Mouse (Mus musculus): ENCODE data around the gene Fam241b. TPM values are rescaled to one million over a fixed set of nuclear protein-coding genes. Genes with fewer than 3 reads are reported as not detected.

The Fam241b gene
- total RNA-seq (2021) = under 1 TPM; 0.70 to 0.86 TPM

DNA sequence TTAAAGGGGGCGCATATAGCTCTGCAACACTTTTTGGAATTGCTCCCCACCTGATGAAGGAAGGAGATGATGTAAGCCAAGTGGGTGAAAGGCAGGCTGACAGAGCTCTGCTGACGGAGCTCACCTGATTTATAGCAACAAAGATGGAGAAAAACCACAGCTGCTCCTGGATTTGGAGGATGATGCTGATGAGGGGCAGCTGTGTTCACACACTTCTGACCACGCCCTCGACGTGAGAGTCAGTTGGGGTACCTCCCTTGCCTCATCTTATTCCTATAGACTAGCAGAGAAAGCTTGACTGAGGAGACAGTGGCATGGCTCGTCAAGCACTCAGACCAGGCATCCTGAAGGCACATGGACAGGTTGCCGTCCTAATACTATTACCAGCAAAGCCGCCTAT, at the start of gene Fam241b:
Fam241b (minus strand) TSS at position 101 of the 400 bp plus-strand sequence.
- DNase-seq = no peak

GRCm38 (mm10) chr10:62192701-62193157, 49.0 kb upstream of the Fam241b start:
- peak; percentile 25 for DNase-seq

GRCm38 (mm10) chr10:62190821-62191220, 47.1 kb upstream of the Fam241b start:
- DNase-seq = no peak

DNA sequence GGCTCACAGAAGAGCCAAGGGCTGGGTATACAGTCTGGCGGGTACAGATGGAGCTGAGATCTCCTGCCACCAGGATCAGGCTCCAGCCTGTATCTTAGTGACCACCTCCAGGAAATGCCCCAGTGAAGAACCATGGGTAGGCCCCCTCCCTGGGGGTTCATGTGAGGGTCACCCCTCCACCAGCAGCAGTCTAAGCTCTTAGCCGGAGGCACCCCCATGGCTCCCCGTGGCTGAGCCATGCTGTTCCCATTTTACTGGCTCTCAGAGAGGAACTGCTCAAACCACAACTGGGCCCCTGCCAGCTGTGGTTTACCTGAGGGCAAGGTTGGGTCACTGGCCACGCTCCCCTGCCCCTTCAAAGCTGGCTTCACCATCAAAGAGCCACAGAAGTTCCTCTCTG, 46.2 kb upstream of the Fam241b start:
- no peak for DNase-seq

DNA sequence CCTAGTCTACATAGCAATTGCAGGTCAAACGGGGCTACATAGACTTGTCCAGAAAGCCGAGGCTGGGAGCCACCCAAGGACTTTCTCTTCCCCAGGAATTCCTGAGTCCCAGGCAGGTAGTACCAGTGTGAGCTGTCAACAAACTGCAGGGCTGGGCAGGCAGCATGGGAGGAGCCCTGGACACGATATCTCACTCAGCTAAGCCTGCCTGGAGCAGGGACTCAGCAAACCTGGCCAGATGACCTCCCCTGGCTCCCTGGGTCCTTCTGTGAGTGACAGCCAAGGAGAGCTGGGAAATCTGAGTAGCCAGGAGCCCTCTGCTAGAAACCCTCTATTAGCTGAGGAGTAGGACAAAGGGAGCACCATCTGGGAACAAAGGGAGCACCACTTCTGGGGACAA, 45.6 kb upstream of the Fam241b start:
- DNase-seq = no peak

- peak; percentile 90 for DNase-seq
These were observed 43.2 kb upstream of the Fam241b start for GRCm38 (mm10) chr10:62186882-62187281.

GRCm38 (mm10) chr10:62183053-62183452, 39.3 kb upstream of the Fam241b start:
- DNase-seq = peak; percentile 96

- DNase-seq = no peak
These were observed 38.8 kb upstream of the Fam241b start for GRCm38 (mm10) chr10:62182471-62183014.

DNA sequence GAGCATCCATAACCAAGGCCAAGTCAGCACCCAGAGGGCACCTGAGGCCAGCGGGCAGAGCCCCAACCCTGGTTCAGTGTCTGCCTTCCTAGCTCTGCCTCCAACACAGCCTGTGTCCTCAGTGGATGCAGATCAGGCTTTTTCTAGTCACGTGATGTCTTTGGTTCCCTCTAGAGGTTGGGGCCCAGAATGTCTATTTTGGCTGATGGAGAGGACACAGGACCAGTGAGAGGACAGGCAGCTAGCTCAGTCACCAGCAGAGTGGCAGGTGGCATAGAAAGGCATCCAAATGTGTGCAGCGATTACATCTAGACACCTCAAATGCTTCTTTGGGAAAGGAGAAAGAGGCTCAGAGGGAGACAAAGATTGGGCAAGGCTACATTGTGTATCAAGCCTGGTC, 38.0 kb upstream of the Fam241b start:
- no peak for DNase-seq

DNA sequence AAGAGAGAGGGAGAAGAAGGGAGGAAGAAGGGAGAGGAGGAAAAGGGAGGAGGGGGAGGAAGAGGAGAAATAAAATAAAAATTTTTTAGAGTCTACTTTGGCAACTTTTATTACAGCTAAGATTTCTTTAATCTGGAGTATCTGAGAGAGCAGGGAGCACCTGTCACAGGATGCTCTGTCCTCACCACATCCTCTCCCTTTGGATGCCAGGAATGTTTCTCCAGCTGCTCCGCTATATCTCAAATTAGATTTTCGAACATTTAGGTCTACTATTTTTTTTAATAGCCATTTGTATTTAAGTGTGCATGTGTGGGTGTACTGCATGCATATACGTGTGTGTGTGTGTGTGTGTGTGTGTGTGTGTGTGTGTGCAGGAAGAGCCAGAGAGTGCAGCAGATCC, 36.2 kb upstream of the Fam241b start:
- DNase-seq = no peak

DNA sequence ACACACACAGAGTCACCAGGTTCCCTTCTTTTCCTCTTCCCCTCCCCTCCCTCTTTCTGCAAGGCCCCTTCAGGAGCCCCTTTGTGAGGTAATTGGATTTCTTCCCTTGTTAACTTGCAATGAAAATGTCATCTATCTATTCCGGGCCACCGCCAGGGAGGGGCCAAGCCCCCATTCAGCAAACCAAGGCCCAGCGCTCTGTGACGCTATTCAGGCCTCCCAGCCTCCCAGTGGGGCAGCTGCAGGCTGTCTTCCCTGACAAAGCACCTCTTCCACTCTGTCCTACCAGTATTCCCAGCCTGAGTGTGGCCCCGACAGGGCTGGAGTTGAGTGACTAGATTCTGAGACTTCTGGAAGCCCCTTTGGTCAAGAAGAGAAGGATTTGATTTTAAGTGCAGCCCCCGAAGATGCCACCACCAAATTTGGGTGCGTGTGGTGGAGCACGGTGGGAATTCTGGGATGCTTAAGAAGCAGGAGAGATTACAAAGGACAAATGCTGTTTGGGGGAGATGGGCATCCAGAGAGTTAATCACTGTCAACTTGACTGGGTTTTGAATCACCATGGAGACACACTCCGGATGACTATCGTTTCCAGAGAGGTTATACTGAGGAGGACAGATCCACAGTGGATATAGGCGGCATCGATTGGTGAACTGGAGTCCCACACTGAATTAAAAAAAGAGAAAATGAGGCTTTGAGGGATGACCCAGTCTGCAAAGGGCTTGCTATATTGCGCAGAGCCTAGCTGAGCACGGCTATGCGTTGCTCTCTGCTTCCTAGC, 31.0 kb upstream of the Fam241b start:
- no peak for DNase-seq

DNA sequence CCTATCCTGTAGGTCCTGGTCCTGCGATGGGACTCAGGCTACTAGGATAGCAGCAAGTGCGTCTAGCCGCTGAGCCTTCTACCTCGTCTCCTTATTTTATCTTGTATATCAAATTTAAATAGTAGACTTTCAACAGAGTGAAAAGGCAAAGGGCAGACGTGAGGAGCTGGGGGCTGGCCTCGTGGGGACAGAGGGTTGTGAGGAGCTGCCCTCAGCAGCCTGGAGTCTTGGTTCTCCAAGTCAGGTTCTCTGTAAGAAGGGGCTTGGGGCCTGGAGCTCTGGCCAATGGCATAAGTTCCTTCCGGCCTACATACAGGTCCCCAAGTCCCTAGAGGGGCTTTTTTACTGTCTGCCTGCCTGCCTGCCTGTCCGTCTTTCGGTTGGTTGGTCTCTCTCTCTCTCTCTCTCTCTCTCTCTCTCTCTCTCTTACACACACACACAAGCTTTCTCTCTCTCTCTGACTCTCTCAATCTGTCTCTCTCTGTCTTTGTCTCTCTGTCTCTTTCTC, 30.3 kb upstream of the Fam241b start:
- DNase-seq = no peak

DNA sequence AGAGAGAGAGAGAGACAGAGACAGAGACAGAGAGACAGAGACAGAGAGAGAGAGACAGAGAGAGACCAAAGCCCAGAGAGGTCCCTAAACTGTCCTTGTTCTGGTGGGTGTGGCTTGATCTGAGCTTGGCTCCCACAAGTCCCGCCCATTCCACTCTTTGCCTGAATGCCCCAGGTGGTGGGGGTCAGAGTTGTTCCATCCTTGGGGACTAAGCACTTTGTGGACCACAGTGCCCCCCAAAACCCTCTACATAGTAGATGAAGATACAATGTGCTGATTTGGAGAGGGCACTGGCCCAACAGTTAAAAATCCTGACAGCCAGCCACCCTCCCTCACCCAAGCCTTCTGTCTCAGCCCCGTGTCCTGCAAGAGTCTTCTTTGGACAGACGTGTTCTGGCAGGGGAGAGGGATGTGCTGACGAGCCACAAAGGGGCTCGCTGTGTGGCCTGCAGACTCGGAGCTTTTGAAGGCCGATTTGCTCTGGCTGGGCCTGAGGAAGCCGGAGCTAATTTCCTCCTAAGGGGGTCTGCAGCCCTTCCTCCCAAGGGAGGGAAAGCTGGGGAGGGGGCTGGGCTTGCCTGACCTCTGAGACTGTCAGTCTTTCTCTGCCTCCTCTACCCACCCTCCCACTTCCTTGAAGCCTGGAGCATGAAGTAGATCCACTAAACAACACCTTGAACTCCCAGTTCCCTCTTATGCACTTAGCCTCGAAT, 29.3 kb upstream of the Fam241b start:
- DNase-seq = no peak

DNA sequence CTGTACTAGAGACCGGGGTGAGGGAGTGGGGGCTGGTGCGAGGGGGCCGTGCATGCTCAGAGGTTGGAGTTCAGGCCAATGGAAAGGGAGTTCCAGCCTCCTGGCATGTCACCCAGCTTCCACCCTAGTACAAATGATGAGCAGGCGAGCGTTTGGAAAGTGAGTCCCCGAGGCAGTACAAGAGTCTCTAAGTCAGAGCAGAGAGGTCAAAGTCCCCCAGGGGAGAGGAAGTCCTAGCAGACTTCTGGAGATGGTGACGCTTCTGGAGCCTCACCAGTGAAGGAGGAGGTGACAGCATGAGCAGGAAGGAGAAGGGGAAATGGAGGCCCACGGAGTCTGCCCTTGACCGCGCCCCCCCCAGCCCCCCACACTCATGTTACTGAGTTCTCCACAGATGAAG, 18.7 kb upstream of the Fam241b start:
- DNase-seq = peak; percentile 22

DNA sequence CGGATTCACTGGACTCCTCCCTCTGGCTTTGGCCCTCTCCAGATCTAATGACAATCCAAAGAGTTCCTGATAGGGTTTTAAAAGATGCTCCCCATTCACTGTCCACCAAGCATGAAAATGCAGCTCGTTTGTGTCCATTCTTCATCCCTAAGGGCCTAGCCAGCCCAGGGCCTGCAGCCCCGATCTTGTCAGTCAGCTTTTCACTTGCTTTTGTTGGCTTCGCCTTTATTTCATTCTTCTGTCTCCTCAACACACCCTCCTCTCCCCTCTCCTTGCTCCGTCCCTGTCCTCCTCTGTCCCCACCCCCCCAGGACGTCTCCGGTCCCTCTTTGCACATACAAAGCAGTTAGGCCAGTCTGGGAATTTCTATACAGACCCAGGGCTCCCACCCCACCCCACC, 6.2 kb upstream of the Fam241b start:
- no peak for DNase-seq

DNA sequence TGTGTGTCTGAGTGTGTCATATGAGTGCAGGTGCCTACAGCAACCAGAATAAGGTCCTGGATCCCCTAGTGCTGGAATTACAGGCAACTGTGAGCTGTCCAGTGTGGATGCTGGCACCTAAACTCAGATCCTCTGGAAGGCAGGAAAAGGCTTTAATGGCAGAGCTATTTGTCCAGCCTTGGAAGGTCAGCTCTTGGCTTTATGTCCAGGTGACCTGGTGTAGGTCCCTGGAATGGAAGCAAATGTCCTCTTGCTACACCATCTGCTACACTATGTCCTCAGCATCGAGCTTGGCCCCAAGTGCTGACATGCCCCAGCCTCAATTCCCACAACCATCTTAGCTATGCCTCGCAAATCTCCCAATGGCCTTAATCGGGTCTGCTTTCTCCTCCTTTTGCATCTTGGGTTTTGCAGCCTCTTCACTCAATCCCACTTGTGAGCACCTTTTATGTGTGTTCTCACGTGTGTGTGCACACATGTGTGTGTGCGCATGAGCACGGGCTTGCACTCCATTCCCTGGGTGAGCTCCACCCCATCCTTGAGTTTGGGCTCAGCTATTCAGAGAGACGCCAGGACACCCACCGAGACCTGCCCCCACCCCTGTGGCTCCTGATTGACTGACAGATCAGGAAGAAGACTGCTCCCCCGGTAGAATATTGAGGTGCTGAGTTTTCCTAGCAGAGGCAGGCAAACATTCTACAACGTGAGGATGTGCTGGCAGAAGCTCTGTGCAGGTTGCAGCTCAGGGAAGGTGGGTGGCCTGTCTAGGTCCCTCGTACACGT, 3.9 kb upstream of the Fam241b start:
- no peak for DNase-seq

DNA sequence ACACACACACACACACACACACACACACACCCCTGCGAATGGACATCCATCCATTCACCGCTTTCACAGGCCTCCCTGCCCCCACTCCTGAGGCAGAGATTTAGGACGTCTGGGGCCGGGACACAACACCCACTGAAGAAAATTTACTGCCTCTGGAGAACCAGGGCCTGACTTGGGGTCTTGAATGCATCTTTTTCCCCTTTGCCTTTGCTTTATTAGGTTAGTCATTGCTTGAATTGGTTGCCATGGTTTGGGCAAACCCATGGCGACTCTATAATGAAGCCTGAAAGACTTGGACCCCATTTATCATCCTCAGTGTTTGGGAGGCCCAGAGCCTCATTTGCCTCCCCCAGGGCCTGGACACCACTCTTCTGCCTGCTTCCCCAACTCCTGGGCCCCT, 2.2 kb upstream of the Fam241b start:
- no peak for DNase-seq

- peak; percentile 34 for DNase-seq
These were observed 5.7 kb downstream of the Fam241b start for GRCm38 (mm10) chr10:62138040-62138439.

- no peak for DNase-seq
These were observed 6.6 kb downstream of the Fam241b start for GRCm38 (mm10) chr10:62137150-62137549.

DNA sequence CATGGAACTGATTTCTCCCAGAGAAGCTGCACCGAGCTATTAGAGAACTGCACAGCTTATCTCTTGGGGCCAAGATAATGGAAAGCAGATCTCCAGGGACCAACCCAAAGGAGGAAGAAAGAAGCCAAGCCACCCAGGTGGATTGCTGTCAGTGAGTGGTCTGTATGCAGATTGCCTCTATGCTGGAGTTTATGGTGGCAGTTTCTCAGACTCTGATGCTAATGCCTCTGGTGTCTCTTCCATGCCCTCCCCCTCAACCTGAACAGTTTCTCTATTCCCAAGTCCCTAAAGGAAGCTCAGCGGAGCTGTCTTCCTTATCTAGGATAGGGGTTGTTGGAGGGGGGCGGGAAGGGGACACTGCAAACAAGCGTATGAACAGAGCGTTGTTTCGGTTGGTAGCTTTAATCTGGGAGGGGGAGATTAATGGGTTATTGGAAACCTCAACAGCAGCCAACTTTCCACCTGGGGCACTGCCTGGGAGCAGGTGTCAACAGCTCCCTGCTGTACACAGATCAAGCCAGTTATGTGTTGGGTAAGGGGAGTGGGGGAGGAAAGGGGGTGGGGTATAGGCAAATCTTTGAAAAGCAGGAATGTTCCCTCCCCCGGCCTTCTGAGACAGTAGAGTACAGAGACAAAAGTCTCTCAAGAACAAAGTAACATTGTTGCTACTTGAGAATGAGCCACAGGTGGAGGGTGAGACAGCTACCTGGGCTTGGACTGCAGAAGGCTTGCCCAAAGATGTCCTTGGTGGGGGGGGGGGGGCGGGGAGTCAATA, 7.8 kb downstream of the Fam241b start:
- no peak for DNase-seq

DNA sequence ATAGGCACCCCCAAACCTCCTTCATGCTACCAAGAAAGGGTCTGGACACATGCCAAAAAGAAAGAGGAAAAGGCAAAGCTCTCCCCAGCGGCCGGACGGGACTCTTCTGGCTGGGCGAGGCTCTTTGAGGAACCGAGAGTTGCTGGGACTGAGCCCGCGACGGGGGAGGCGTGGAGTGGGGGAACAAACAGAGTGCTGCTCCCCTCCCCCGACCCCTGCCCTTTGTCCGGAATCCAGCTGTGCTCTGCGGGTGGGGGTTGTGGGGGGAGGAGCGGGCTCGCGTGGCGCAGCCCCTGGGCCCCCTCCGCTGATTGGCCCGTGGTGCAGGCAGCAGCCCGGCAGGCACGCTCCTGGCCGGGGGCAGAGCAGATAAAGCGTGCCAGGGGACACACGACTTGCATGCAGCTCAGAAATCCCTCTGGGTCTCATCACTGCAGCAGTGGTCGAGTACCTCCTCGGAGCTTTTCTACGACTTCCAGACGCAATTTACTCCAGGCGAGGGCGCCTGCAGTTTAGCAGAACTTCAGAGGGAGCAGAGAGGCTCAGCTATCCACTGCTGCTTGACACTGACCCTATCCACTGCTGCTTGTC, 10.9 kb downstream of the Fam241b start, which contains the start of gene Neurog3:
Neurog3 (plus strand) TSS at position 400 of the 591 bp plus-strand sequence.
- peak; percentile 7 for DNase-seq

Measured in heart, postnatal 4 days (tissue).